Mouse (Mus musculus) kidney, postnatal 0 days (tissue): ENCODE measurements around the gene Laptm4a. TPM values are rescaled to one million over a fixed set of nuclear protein-coding genes. Genes with fewer than 3 reads are reported as not detected.

Experiments used
- ATAC-seq: fragments of 200-750 bp; cut with Nextera tagmentation; replicated peaks from 2 replicates; pipeline ENCODE4 v1.8.0; 2017; ENCODE audit warnings: low read depth, moderate number of reproducible peaks, moderate TSS enrichment, moderate library complexity; ENCODE audit not compliant: low FRiP score
- DNase-seq: peaks from one replicate; pipeline ENCODE4 v3.0.0-alpha.2; 2016; ENCODE audit warnings: low spot score
- H3K27ac ChIP-seq: fragments of 300-500 bp; sonication (generic); 2 replicates; pipeline ENCODE4 v1.5.1; 2014; ENCODE audit warnings: mild to moderate bottlenecking
- H3K27me3 ChIP-seq: fragments of 300-500 bp; sonication (generic); 2 replicates; pipeline ENCODE4 v1.6.1; 2014; ENCODE audit warnings: low read length, mixed read lengths; ENCODE audit not compliant: insufficient read depth
- H3K36me3 ChIP-seq: fragments of 300-500 bp; sonication (generic); 2 replicates; pipeline ENCODE4 v1.6.1; 2014; ENCODE audit warnings: low read length, mixed read lengths; ENCODE audit not compliant: insufficient read depth
- H3K4me1 ChIP-seq: fragments of 300-500 bp; sonication (generic); replicated peaks from 2 replicates; pipeline ENCODE4 v1.6.1; 2014; ENCODE audit warnings: antibody characterized with exemption, low read length, mixed read lengths; ENCODE audit not compliant: insufficient read depth
- H3K4me2 ChIP-seq: fragments of 300-500 bp; sonication (generic); 2 replicates; pipeline ENCODE4 v1.6.1; 2014; ENCODE audit warnings: mild to moderate bottlenecking, low read length, moderate library complexity, mixed read lengths
- H3K4me3 ChIP-seq: fragments of 300-500 bp; sonication (generic); replicated peaks from 2 replicates; pipeline ENCODE4 v1.5.1; 2014; ENCODE audit warnings: low read depth, low read length
- H3K9ac ChIP-seq: fragments of 300-500 bp; sonication (generic); 2 replicates; pipeline ENCODE4 v1.6.1; 2014; ENCODE audit warnings: low read depth, low read length
- H3K9me3 ChIP-seq: fragments of 300-500 bp; sonication (generic); replicated peaks from 2 replicates; pipeline ENCODE4 v1.6.1; 2016; ENCODE audit warnings: low read length, inconsistent platforms, mixed read lengths
- CTCF ChIP-seq: IDR thresholded peaks from 2 replicates; pipeline ENCODE4 v1.5.1; 2016; ENCODE audit warnings: antibody characterized with exemption, low read depth, mild to moderate bottlenecking, moderate library complexity
- WGBS: fragments of 180-500 bp; shearing (Covaris S2); extraction: QIAGEN DNeasy Blood & Tissue Kit; methylation state at CpG from one replicate; pipeline ENCODE4 v1.1.7; 2014; 5-methylcytosine and 5-hydroxymethylcytosine counted together
- polyA plus RNA-seq: library from polyadenylated mRNA; unstranded; fragments of >200 nt; fragmentation: Nextera tagmentation; extraction: Ambion mirVana; gene quantifications from 2 replicates; pipeline ENCODE4 v1.2.1, GENCODE M21; 2015

Gene Laptm4a
- polyA plus RNA-seq, 1 experiment from 2014 or later: 446 TPM

GRCm38 (mm10) chr12:8961607-8962316 is 40.3 kb downstream of the Laptm4a start:
- Histone ChIP-seq H3K9me3 (no peaks in the 10 kb centered on the region), H3K4me1 (no peaks in the 10 kb centered on the region), H3K4me2 (no peak overlapping the region), H3K4me3 (no peak overlapping the region), H3K27ac (no peak overlapping the region), H3K9ac (no peak overlapping the region), H3K27me3 (no peaks in the 10 kb centered on the region), H3K36me3 (no peaks in the 10 kb centered on the region)
- DNase-seq (peak; percentile 64), ATAC-seq (no peak; the same call in 1 of the 2 replicates)
- 34% methylated on average over 9 of the region's 9 CpGs for WGBS
- TF ChIP-seq CTCF: no peak

- no peak for TF ChIP-seq CTCF
- peak; percentile 94 for ATAC-seq
- WGBS: 9% methylated on average over 9 of the region's 9 CpGs
- DNase-seq: peak; percentile 86
- Histone ChIP-seq H3K9ac (no peak overlapping the region), H3K36me3 (no peaks in the 10 kb centered on the region), H3K9me3 (no peaks in the 10 kb centered on the region), H3K4me3 (no peak overlapping the region), H3K27ac (no peak overlapping the region), H3K27me3 (no peaks in the 10 kb centered on the region), H3K4me1 (peaks cover 5% of the 10 kb centered on the region; the same call in 1 of the 2 replicates), H3K4me2 (no peak overlapping the region)
These were observed 48.4 kb downstream of the Laptm4a start for GRCm38 (mm10) chr12:8969828-8970227.

- Histone ChIP-seq H3K36me3 (peaks cover 5% of the 10 kb centered on the region; the same call in 1 of the 2 replicates), H3K9ac (peak within 1 kb of the TSS; percentile 57; the same call in 1 of the 2 replicates), H3K4me1 (peaks cover 5% of the 10 kb centered on the region; the same call in 1 of the 2 replicates), H3K27ac (no peak within 1 kb of the TSS), H3K4me2 (peak within 1 kb of the TSS; percentile 64), H3K9me3 (no peaks in the 10 kb centered on the region), H3K4me3 (peak within 1 kb of the TSS; percentile 66), H3K27me3 (no peaks in the 10 kb centered on the region)
- TF ChIP-seq CTCF: no peak
- ATAC-seq (peak; percentile 89), DNase-seq (peak; percentile 90)
- under 1% methylated on average over 45 of the region's 45 CpGs for WGBS
These were observed 52.5 kb downstream of the Laptm4a start, which contains the start of gene Wdr35 for GRCm38 (mm10) chr12:8973820-8974465. Wdr35 (plus strand) TSS chr12:8973892.

- Histone ChIP-seq H3K4me1 (peaks cover 5% of the 10 kb centered on the region; the same call in 1 of the 2 replicates), H3K4me3 (no peak overlapping the region), H3K9ac (no peak overlapping the region), H3K27me3 (no peaks in the 10 kb centered on the region), H3K27ac (no peak overlapping the region), H3K4me2 (no peak overlapping the region), H3K36me3 (peaks cover 5% of the 10 kb centered on the region; the same call in 1 of the 2 replicates), H3K9me3 (no peaks in the 10 kb centered on the region)
- ATAC-seq: no peak
- no peak for TF ChIP-seq CTCF
- no peak for DNase-seq
- 92% methylated on average over 3 of the region's 3 CpGs for WGBS
These were observed 53.6 kb downstream of the Laptm4a start for GRCm38 (mm10) chr12:8975076-8975475.

Other genes starting within 250 kb of the Laptm4a start
- gene Pum2, start 247.5 kb upstream of the Laptm4a start, polyA plus RNA-seq: 35.5 and 39.5 TPM in 2 replicates
- gene Sdc1, start 150.3 kb upstream of the Laptm4a start, polyA plus RNA-seq: 39.0 and 41.9 TPM in 2 replicates
- gene Matn3, start 26.3 kb downstream of the Laptm4a start, polyA plus RNA-seq: 0.04 and 0.05 TPM in 2 replicates
- gene Wdr35, start 52.2 kb downstream of the Laptm4a start, polyA plus RNA-seq: 12.4 and 15.2 TPM in 2 replicates
- gene Ttc32, start 108.3 kb downstream of the Laptm4a start, polyA plus RNA-seq: 29.2 and 34.8 TPM in 2 replicates